Mouse (Mus musculus): Measurements from ENCODE around the gene Orc3. TPM values are rescaled to one million over a fixed set of nuclear protein-coding genes. Genes with fewer than 3 reads are reported as not detected.

Gene Orc3
- 10 to 100 TPM in 1 of 2 experiments, 1 to 10 TPM in 1; 1.2 to 12.4 TPM for polyA plus RNA-seq (2012; fragmentation: generic; extraction: Trizol)

GRCm38 (mm10) chr4:34614630-34615094 is at the start of gene Orc3, which contains the start of gene Rars2:
Gene Orc3 (minus strand): TSS chr4:34614944.
Gene Rars2 (plus strand): TSS chr4:34614957.

GRCm38 (mm10) chr4:34550748-34551097 is 64.0 kb downstream of the Orc3 start, which contains the start of gene Akirin2:
Gene Akirin2 (plus strand): TSS chr4:34550937.

Other genes starting within 250 kb of the Orc3 start
- gene Akirin2, start 64.0 kb downstream of the Orc3 start, polyA plus RNA-seq (2012; fragmentation: generic; extraction: Trizol): 10 to 100 TPM; 25.9 to 42.9 TPM
- gene Rars2, start within 50 bp of the Orc3 start, polyA plus RNA-seq (2012; fragmentation: generic; extraction: Trizol): 1 to 10 TPM; 1.3 to 9.9 TPM
- gene Slc35a1, start 72.5 kb upstream of the Orc3 start, polyA plus RNA-seq (2012; fragmentation: generic; extraction: Trizol): 10 to 100 TPM in 1 of 2 experiments, 1 to 10 TPM in 1; 1.9 to 20.7 TPM
- gene Cfap206, start 115.3 kb upstream of the Orc3 start, polyA plus RNA-seq (2012; fragmentation: generic; extraction: Trizol): under 1 TPM in 1 of 2 experiments, not detected in 1; 0.07 TPM
- gene Gm136, start 141.3 kb upstream of the Orc3 start, polyA plus RNA-seq (2012; fragmentation: generic; extraction: Trizol): not detected
- gene Smim8, start 163.5 kb upstream of the Orc3 start, polyA plus RNA-seq (2012; fragmentation: generic; extraction: Trizol): 10 to 100 TPM in 1 of 2 experiments, 1 to 10 TPM in 1; 6.2 to 27.7 TPM

Measured in C3H10T1/2 (cell line).